Mouse (Mus musculus) liver, embryonic 11.5 days (tissue): ENCODE results near the gene Fxyd7. TPM values are rescaled to one million over a fixed set of nuclear protein-coding genes. Genes with fewer than 3 reads are reported as not detected.
A peak's percentile ranks its signal among the peaks of the same experiment; 100 is the strongest.

Experiments
- ATAC-seq: fragments of 200-750 bp; cut with Nextera tagmentation; replicated peaks from 2 replicates; pipeline ENCODE4 v1.8.0; 2017; ENCODE audit warnings: moderate number of reproducible peaks, mild to moderate bottlenecking, moderate TSS enrichment, moderate library complexity; ENCODE audit not compliant: low FRiP score
- DNase-seq: peaks from one replicate; pipeline ENCODE4 v3.0.0-alpha.2; 2017; ENCODE audit warnings: low spot score
- H3K27ac ChIP-seq: fragments of 300-500 bp; sonication (generic); 2 replicates; pipeline ENCODE4 v1.5.1; 2014; ENCODE audit warnings: mild to moderate bottlenecking, low read depth, low read length, control low read depth
- H3K27me3 ChIP-seq: fragments of 300-500 bp; sonication (generic); replicated peaks from 2 replicates; pipeline ENCODE4 v1.6.1; 2014; ENCODE audit warnings: low read length, mixed read lengths; ENCODE audit not compliant: control insufficient read depth, insufficient read depth
- H3K36me3 ChIP-seq: fragments of 300-500 bp; sonication (generic); 2 replicates; pipeline ENCODE4 v1.6.1; 2014; ENCODE audit warnings: mild to moderate bottlenecking, low read length, moderate library complexity, mixed read lengths; ENCODE audit not compliant: control insufficient read depth, insufficient read depth
- H3K4me1 ChIP-seq: fragments of 300-500 bp; sonication (generic); replicated peaks from 2 replicates; pipeline ENCODE4 v1.6.1; 2014; ENCODE audit warnings: low read length, mixed read lengths; ENCODE audit not compliant: control insufficient read depth, insufficient read depth
- H3K4me2 ChIP-seq: fragments of 300-500 bp; sonication (generic); 2 replicates; pipeline ENCODE4 v1.6.1; 2014; ENCODE audit warnings: mild to moderate bottlenecking, control low read depth, moderate library complexity
- H3K4me3 ChIP-seq: fragments of 300-500 bp; sonication (generic); 2 replicates; pipeline ENCODE4 v1.5.1; 2014; ENCODE audit warnings: low read depth, low read length, control low read depth
- H3K9ac ChIP-seq: fragments of 300-500 bp; sonication (generic); 2 replicates; pipeline ENCODE4 v1.6.1; 2014; ENCODE audit warnings: low read depth, low read length, control low read depth
- H3K9me3 ChIP-seq: fragments of 300-500 bp; sonication (generic); 2 replicates; pipeline ENCODE4 v1.6.1; 2016; ENCODE audit warnings: low read length, inconsistent platforms, mixed read lengths; ENCODE audit not compliant: control insufficient read depth
- WGBS: fragments of 180-500 bp; shearing (Covaris S2); extraction: QIAGEN DNeasy Blood & Tissue Kit; methylation state at CpG from one replicate; pipeline ENCODE4 v1.1.7; 2014; 5-methylcytosine and 5-hydroxymethylcytosine counted together
- microRNA-seq: library from miRNA; unstranded; fragments of <30 nt; microRNA quantifications from one replicate; pipeline ENCODE4, GENCODE M21; 2017; ENCODE audit warnings: borderline number of aligned reads
- polyA plus RNA-seq: library from polyadenylated mRNA; unstranded; fragments of >200 nt; fragmentation: Nextera tagmentation; extraction: Ambion mirVana; gene quantifications from 2 replicates; pipeline ENCODE4 v1.2.1, GENCODE M21; 2014

Gene Fxyd7
- polyA plus RNA-seq, 1 experiment from 2014 or later = 1.9 TPM

GRCm38 (mm10) chr7:31000505-31001020 lies 50.7 kb downstream of the Fxyd7 start:
- H3K36me3 ChIP-seq = no peaks in the 10 kb centered on the region
- H3K27me3 ChIP-seq = no peaks in the 10 kb centered on the region
- no peak overlapping the region for H3K4me3 ChIP-seq
- peaks cover 8% of the 10 kb centered on the region; the same call in 1 of the 2 replicates for H3K4me1 ChIP-seq
- no peaks in the 10 kb centered on the region for H3K9me3 ChIP-seq
- H3K4me2 ChIP-seq = peak overlapping the region; percentile 10; the same call in 1 of the 2 replicates
- ATAC-seq (peak; percentile 39; the same call in 1 of the 2 replicates), DNase-seq (no peak)
- no peak overlapping the region for H3K27ac ChIP-seq
- 20% methylated on average over 7 of the region's 7 CpGs for WGBS
- H3K9ac ChIP-seq = no peak overlapping the region

- no peak overlapping the region for H3K27ac ChIP-seq
- no peak overlapping the region for H3K9ac ChIP-seq
- ATAC-seq = no peak
- 89% methylated on average over 2 of the region's 2 CpGs for WGBS
- H3K4me3 ChIP-seq = no peak overlapping the region
- no peak overlapping the region for H3K4me2 ChIP-seq
- H3K27me3 ChIP-seq = no peaks in the 10 kb centered on the region
- no peaks in the 10 kb centered on the region for H3K9me3 ChIP-seq
- no peaks in the 10 kb centered on the region for H3K36me3 ChIP-seq
- H3K4me1 ChIP-seq = peaks cover 8% of the 10 kb centered on the region; the same call in 1 of the 2 replicates
- DNase-seq = no peak
These were observed 54.8 kb downstream of the Fxyd7 start for GRCm38 (mm10) chr7:30996491-30996890.

GRCm38 (mm10) chr7:30993986-30994385 lies 57.3 kb downstream of the Fxyd7 start:
- Histone ChIP-seq H3K4me1 (no peaks in the 10 kb centered on the region), H3K36me3 (no peaks in the 10 kb centered on the region), H3K9ac (no peak overlapping the region), H3K9me3 (no peaks in the 10 kb centered on the region), H3K27ac (no peak overlapping the region), H3K4me2 (no peak overlapping the region), H3K4me3 (no peak overlapping the region), H3K27me3 (no peaks in the 10 kb centered on the region)
- 85% methylated on average over 5 of the region's 5 CpGs for WGBS
- DNase-seq = no peak
- no peak for ATAC-seq

Small RNA genes lying within 50 kb of the gene (microRNA-seq; reads per million reads assigned to microRNA genes)
- gene Mir7050 = not detected

Other genes with a start within 250 kb of the Fxyd7 start
- gene Ffar2, start 227.7 kb downstream of the Fxyd7 start, polyA plus RNA-seq = 0.36 and 0.47 TPM in 2 replicates
- not detected in 2 replicates for gene Ffar3, start 195.3 kb downstream of the Fxyd7 start, polyA plus RNA-seq
- not detected in 2 replicates for gene Ffar1, start 189.9 kb downstream of the Fxyd7 start, polyA plus RNA-seq
- 0.07 TPM in 1 of 2 replicates, not detected in the other for gene Cd22, start 171.1 kb downstream of the Fxyd7 start, polyA plus RNA-seq
- gene Mag, start 136.6 kb downstream of the Fxyd7 start, polyA plus RNA-seq = 0.08 and 0.23 TPM in 2 replicates
- gene Hamp2, start 126.8 kb downstream of the Fxyd7 start, polyA plus RNA-seq = not detected in 2 replicates
- gene Hamp, start 107.4 kb downstream of the Fxyd7 start, polyA plus RNA-seq = not detected in 2 replicates
- gene Usf2, start 94.7 kb downstream of the Fxyd7 start, polyA plus RNA-seq = 17.8 and 19.9 TPM in 2 replicates
- 39.7 and 43.0 TPM in 2 replicates for gene Lsr, start 78.0 kb downstream of the Fxyd7 start, polyA plus RNA-seq
- 3.2 and 4.1 TPM in 2 replicates for gene Fam187b, start 77.7 kb downstream of the Fxyd7 start, polyA plus RNA-seq
- gene Fxyd5, start 9.0 kb downstream of the Fxyd7 start, polyA plus RNA-seq = 28.1 and 31.1 TPM in 2 replicates
- gene Fxyd1, start 5.7 kb upstream of the Fxyd7 start, polyA plus RNA-seq = 23.5 and 35.8 TPM in 2 replicates
- gene Lgi4, start 7.9 kb upstream of the Fxyd7 start, polyA plus RNA-seq = 0.30 and 0.45 TPM in 2 replicates
- gene Fxyd3, start 25.2 kb upstream of the Fxyd7 start, polyA plus RNA-seq = 1.2 and 1.7 TPM in 2 replicates
- gene Hpn, start 63.8 kb upstream of the Fxyd7 start, polyA plus RNA-seq = 36.6 and 38.3 TPM in 2 replicates
- 0.57 and 1.0 TPM in 2 replicates for gene Scn1b, start 75.5 kb upstream of the Fxyd7 start, polyA plus RNA-seq
- gene Gramd1a, start 104.4 kb upstream of the Fxyd7 start, polyA plus RNA-seq = 40.9 and 47.6 TPM in 2 replicates
- not detected in 2 replicates for gene Scgb2b2, start 239.0 kb upstream of the Fxyd7 start, polyA plus RNA-seq
- not detected in 2 replicates for gene Scgb1b2, start 240.4 kb upstream of the Fxyd7 start, polyA plus RNA-seq